Mouse (Mus musculus) stomach, embryonic 15.5 days (tissue): Measurements from ENCODE around the gene Trp73. TPM values are rescaled to one million over a fixed set of nuclear protein-coding genes. Genes with fewer than 3 reads are reported as not detected.

Source experiments
- ATAC-seq: fragments of 200-750 bp; cut with Nextera tagmentation; 2 replicates; pipeline ENCODE4 v1.8.0; 2017; ENCODE audit warnings: low read depth, moderate number of reproducible peaks, moderate TSS enrichment; ENCODE audit not compliant: insufficient read depth, low FRiP score
- H3K27ac ChIP-seq: fragments of 300-500 bp; sonication (generic); 2 replicates; pipeline ENCODE4 v1.5.1; 2015; ENCODE audit warnings: mild to moderate bottlenecking, inconsistent platforms
- H3K27me3 ChIP-seq: fragments of 300-500 bp; sonication (generic); replicated peaks from 2 replicates; pipeline ENCODE4 v1.6.1; 2015; ENCODE audit warnings: inconsistent platforms
- H3K36me3 ChIP-seq: fragments of 300-500 bp; sonication (generic); 2 replicates; pipeline ENCODE4 v1.6.1; 2015; ENCODE audit warnings: inconsistent platforms
- H3K4me1 ChIP-seq: fragments of 300-500 bp; sonication (generic); 2 replicates; pipeline ENCODE4 v1.6.1; 2015; ENCODE audit warnings: inconsistent platforms
- H3K4me2 ChIP-seq: fragments of 300-500 bp; sonication (generic); 2 replicates; pipeline ENCODE4 v1.6.1; 2015; ENCODE audit warnings: mild to moderate bottlenecking, inconsistent platforms
- H3K4me3 ChIP-seq: fragments of 300-500 bp; sonication (generic); replicated peaks from 2 replicates; pipeline ENCODE4 v1.5.1; 2015; ENCODE audit warnings: inconsistent platforms
- H3K9ac ChIP-seq: fragments of 300-500 bp; sonication (generic); 2 replicates; pipeline ENCODE4 v1.6.1; 2015; ENCODE audit warnings: inconsistent platforms
- H3K9me3 ChIP-seq: fragments of 300-500 bp; sonication (generic); 2 replicates; pipeline ENCODE4 v1.6.1; 2016; ENCODE audit warnings: inconsistent platforms
- WGBS: fragments of 180-500 bp; shearing (Covaris S2); methylation state at CpG from one replicate; pipeline ENCODE4 v1.1.7; 2015; 5-methylcytosine and 5-hydroxymethylcytosine counted together
- polyA plus RNA-seq: library from polyadenylated mRNA; unstranded; fragments of >200 nt; fragmentation: Nextera tagmentation; extraction: Ambion mirVana; gene quantifications from 2 replicates; pipeline ENCODE4 v1.2.1, GENCODE M21; 2015

Trp73 gene
- polyA plus RNA-seq, 1 experiment from 2014 or later, result 0.58 TPM

DNA sequence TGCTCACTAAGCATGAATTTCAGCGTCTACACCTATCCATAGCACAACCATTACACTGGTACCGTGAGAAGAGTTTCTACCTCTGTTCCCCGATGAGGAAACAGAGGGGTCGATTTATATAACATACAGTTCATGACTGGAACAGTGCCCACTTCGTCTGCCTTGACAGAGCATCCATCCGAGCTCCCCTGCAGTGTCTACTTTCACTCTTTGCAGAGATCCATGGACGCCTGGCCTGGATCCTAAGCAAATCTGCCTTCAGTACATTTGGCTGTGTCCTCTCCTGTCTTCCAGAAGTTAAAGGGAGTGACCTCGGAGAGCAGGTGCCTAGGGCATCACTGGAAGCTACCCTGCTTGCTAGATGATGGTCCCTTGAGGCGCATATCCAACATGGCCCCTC lies 20.8 kb downstream of the Trp73 start:
- WGBS, result 65% methylated on average over 9 of the region's 9 CpGs
- no peak overlapping the region for H3K27ac ChIP-seq
- ATAC-seq, result no peak
- H3K4me3 ChIP-seq, result no peak overlapping the region
- H3K9me3 ChIP-seq, result no peaks in the 10 kb centered on the region
- no peaks in the 10 kb centered on the region for H3K27me3 ChIP-seq
- H3K36me3 ChIP-seq, result no peaks in the 10 kb centered on the region
- peaks cover 16% of the 10 kb centered on the region; the same call in 1 of the 2 replicates for H3K4me1 ChIP-seq
- H3K4me2 ChIP-seq, result no peak overlapping the region
- no peak overlapping the region for H3K9ac ChIP-seq

DNA sequence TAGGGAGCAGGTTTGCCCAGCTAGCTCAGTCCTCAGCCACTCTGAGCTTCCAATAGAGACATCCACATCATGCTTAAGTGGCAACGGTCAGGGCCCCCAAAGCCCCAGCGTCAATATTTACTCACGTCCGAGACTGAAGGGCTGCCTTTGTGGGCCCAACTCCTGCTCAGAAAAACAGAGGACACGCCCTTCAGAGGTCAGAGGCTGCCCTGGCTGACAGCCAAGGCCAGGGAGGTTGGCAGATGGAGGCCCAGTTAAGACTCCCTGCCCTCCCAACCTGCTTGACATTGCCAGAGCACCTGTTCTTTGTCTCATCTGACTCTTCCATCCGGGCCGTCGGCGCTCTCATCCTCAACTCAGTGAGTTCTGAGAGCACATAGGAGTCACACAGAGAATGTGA lies 21.2 kb downstream of the Trp73 start:
- ATAC-seq, result peak; percentile 74
- H3K27me3 ChIP-seq, result no peaks in the 10 kb centered on the region
- H3K4me2 ChIP-seq, result no peak overlapping the region
- WGBS, result 43% methylated on average over 9 of the region's 9 CpGs
- no peak overlapping the region for H3K9ac ChIP-seq
- H3K36me3 ChIP-seq, result no peaks in the 10 kb centered on the region
- H3K9me3 ChIP-seq, result no peaks in the 10 kb centered on the region
- peaks cover 16% of the 10 kb centered on the region; the same call in 1 of the 2 replicates for H3K4me1 ChIP-seq
- no peak overlapping the region for H3K4me3 ChIP-seq
- H3K27ac ChIP-seq, result no peak overlapping the region

DNA sequence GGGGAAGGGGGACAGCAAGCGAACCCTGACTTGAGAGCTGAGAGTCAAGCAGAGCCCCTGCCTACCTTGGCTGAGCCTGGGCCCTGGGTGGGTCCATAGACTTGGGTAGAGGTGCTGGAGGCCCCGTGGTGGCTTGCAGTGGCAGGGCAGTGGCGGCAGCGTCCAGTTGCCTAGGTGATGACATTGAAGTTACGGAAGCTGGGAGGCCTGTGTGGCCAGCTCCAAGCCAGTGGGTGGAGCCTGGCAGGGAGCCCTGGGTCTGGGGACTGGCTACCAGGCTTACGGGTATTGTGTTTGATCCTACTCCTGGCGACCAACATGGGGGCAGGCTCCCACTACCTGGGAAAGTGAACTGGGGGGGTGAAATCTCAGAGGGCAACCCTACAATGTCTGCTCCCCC lies 23.6 kb downstream of the Trp73 start:
- Histone ChIP-seq H3K9me3 (no peaks in the 10 kb centered on the region), H3K27ac (no peak overlapping the region), H3K9ac (no peak overlapping the region), H3K36me3 (no peaks in the 10 kb centered on the region), H3K4me1 (peaks cover 16% of the 10 kb centered on the region; the same call in 1 of the 2 replicates), H3K27me3 (no peaks in the 10 kb centered on the region), H3K4me2 (no peak overlapping the region), H3K4me3 (no peak overlapping the region)
- 53% methylated on average over 7 of the region's 7 CpGs for WGBS
- ATAC-seq, result no peak; the same call in 1 of the 2 replicates

DNA sequence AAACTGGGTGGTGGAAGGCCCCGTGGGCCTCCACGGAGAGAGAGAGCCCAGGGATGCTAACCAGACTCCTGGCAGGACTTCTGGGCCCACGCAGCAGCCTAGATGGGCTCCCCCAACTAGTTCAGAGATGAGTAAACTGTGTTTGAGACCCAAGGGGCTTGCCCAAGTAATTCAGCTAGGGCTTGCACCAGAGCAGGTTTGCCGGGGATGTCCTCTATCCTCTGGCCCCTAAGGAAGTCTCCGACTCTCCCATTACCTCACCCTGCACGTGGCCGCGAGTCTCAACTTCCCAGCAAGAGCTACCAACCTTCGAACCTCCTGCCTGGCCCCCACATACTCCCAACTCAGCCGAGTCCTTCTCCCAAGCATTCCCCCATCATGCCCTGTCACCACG lies 30.2 kb downstream of the Trp73 start:
- Histone ChIP-seq H3K27ac (no peak overlapping the region), H3K4me3 (no peak overlapping the region), H3K27me3 (0 out of 2 replicates have a peak, but pooled peaks cover 3% of the 10 kb centered on the region), H3K4me1 (no peaks in the 10 kb centered on the region), H3K4me2 (no peak overlapping the region), H3K9me3 (no peaks in the 10 kb centered on the region), H3K36me3 (no peaks in the 10 kb centered on the region), H3K9ac (no peak overlapping the region)
- ATAC-seq, result no peak
- WGBS, result 70% methylated on average over 11 of the region's 11 CpGs

DNA sequence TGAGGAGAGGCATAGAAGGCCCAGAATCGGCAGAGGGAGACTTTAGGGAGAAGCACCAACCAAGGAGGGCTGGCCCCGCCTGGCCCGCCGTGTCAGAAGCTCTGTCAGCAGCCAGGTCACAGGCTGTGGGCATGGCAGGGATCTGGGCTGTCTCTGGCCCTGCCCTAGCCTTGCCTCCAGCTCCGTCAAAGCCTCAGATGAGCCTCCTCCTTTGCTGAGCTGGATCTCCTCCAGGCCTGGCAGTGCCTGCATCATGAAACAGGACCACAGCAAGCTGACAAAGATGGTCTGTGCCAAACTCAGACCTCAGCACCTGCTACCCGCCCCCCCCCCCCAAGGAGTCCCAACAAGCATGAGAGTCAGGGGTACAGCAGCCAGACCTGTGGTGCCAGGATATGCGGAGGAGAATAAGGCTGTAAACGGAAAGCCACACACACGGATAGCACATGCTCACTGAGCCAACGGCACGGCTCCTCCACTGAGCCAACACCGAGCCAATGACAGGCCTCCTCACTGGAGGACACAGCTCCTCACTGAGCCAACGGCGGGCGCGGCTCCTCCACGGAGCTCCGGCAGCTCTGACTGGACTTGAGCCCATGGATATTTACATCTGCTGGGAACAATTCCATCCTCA lies 30.7 kb downstream of the Trp73 start:
- WGBS, result 39% methylated on average over 18 of the region's 18 CpGs
- no peak overlapping the region for H3K4me3 ChIP-seq
- no peak overlapping the region for H3K4me2 ChIP-seq
- H3K36me3 ChIP-seq, result no peaks in the 10 kb centered on the region
- no peak overlapping the region for H3K9ac ChIP-seq
- H3K27me3 ChIP-seq, result 0 out of 2 replicates have a peak, but pooled peaks cover 7% of the 10 kb centered on the region
- H3K4me1 ChIP-seq, result no peaks in the 10 kb centered on the region
- H3K27ac ChIP-seq, result no peak overlapping the region
- ATAC-seq, result no peak
- no peaks in the 10 kb centered on the region for H3K9me3 ChIP-seq

DNA sequence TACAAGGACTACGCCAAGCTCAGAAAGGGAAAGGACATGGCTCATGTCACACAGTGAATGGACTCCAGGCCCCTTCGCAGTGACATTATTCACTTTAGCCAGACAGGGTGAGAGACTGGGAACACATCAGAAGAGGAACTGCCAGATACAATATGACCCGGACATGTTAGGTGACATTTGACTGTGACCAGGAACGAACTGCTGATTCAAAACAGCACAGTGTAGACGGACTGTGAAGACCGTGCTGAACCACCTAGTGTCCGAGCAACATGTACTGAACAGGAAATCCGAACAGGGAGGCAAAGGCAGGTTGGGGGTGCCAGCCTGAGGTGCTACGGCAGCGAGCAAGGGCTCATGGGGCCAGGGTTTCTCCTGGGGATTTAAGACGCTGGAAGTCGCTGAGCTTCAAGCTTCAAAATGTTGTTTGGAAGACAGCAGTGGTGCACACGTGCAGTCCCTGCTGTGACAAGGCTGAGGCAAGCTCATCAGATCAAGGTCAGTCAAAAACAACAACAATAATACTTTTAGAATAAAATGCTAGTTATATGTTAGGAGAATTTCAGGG lies 33.4 kb downstream of the Trp73 start:
- H3K4me2 ChIP-seq, result no peak overlapping the region
- no peak overlapping the region for H3K9ac ChIP-seq
- no peak for ATAC-seq
- WGBS, result 75% methylated on average over 13 of the region's 13 CpGs
- no peak overlapping the region for H3K4me3 ChIP-seq
- H3K9me3 ChIP-seq, result no peaks in the 10 kb centered on the region
- H3K36me3 ChIP-seq, result no peaks in the 10 kb centered on the region
- no peaks in the 10 kb centered on the region for H3K4me1 ChIP-seq
- no peak overlapping the region for H3K27ac ChIP-seq
- peaks cover 10% of the 10 kb centered on the region; the same call in 1 of the 2 replicates for H3K27me3 ChIP-seq

DNA sequence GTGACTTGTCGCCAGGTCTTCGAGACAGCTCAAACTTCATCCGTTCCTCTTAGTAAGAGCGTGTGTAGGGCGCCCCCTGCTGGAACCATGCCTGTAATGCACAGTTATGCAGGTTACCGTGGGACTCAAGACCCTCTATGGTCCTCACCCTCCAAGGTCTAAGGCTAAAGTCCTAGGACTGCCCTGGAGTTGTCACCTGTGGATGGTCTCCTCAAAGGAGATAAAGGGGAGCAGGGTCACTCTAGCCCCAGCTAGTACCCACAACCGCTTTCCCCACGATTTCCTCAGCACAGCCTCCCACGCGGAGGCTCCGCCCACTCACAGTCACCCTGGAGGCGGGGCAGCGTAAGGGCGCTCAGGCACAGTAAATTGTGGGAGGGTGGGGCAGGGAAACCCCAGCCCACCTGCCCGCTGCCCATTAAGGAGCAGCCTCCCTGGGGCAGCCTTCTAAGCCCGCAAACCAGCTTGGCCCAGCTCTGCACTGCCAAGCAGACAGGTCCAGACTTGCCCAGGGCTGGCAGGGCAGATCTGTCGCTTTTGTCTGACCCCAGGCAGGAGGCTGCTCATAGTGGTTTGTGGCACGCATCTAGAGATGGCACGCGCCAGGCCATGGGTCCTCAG lies 34.5 kb downstream of the Trp73 start:
- Histone ChIP-seq H3K27me3 (peaks cover 10% of the 10 kb centered on the region; the same call in 1 of the 2 replicates), H3K36me3 (no peaks in the 10 kb centered on the region), H3K27ac (no peak overlapping the region), H3K4me1 (no peaks in the 10 kb centered on the region), H3K9me3 (no peaks in the 10 kb centered on the region), H3K9ac (no peak overlapping the region), H3K4me2 (peak overlapping the region; percentile 44), H3K4me3 (peak overlapping the region; percentile 4; the same call in 1 of the 2 replicates)
- peak; percentile 58; the same call in 1 of the 2 replicates for ATAC-seq
- 25% methylated on average over 20 of the region's 20 CpGs for WGBS

DNA sequence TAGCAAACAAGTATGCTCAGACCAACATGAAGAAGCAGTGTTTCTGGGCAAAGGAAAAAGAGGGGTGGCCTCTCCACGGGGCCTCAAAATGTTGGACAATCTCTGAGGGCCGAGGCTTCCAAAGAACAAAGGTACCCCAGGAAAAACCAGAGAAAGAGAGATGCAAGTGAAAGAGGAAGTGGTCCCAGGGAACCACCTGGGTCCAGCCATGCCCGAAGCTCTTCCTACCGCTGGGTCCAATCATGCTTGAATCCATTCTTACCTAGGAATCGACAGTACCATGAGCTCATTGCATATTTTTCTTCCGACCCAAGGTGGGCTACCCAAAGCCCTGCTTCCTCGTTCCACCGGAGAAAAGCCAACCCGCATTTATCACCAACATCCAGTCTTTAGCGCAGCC lies 36.1 kb downstream of the Trp73 start:
- Histone ChIP-seq H3K9me3 (no peaks in the 10 kb centered on the region), H3K4me3 (no peak overlapping the region), H3K4me1 (no peaks in the 10 kb centered on the region), H3K27me3 (peaks cover 15% of the 10 kb centered on the region; the same call in 1 of the 2 replicates), H3K27ac (no peak overlapping the region), H3K9ac (no peak overlapping the region), H3K4me2 (no peak overlapping the region), H3K36me3 (no peaks in the 10 kb centered on the region)
- 81% methylated on average over 10 of the region's 10 CpGs for WGBS
- ATAC-seq, result no peak

DNA sequence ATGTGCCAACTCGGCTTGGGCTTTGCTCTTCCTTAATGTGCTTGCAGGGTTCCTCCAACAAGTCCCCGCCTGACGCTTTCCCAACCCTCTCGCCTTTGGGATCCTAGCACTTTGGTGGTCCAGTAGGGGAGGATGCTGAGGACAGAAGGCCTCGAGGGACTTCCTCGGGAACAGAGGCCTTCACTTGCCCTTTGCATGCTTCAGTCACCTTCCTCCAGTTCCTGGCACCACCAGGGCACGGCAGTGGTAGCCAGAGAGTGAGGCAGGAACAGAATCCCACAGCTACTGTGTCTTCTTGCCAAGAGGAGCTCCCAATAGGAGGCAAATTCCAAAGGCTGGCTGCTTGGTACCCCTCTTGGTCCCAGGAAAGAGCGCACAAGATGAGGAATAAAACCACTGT lies 36.6 kb downstream of the Trp73 start:
- 67% methylated on average over 8 of the region's 8 CpGs for WGBS
- H3K9ac ChIP-seq, result no peak overlapping the region
- no peak overlapping the region for H3K4me3 ChIP-seq
- no peaks in the 10 kb centered on the region for H3K9me3 ChIP-seq
- no peak overlapping the region for H3K27ac ChIP-seq
- no peaks in the 10 kb centered on the region for H3K4me1 ChIP-seq
- peaks cover 19% of the 10 kb centered on the region; the same call in 1 of the 2 replicates for H3K27me3 ChIP-seq
- no peak for ATAC-seq
- H3K36me3 ChIP-seq, result no peaks in the 10 kb centered on the region
- H3K4me2 ChIP-seq, result no peak overlapping the region

DNA sequence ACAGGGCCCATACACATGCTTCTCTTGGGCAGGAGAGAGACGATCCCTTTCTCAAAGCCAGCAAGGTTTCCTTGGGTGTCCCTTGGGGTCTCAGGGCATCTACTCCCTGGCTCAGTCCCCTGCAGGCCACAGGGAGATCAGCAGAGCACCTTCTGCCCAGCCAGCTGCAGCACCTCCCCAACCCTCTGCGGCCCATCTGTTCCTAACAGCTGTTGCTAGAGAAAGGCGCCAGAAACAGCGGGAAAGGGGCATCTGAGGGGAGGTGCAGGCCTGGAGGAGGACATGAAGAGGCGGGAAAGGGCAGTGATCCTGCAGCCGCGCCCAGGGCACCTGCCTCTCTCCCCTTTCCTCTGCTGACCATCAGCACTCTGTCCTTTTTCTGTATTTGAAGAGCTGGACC lies 40.6 kb downstream of the Trp73 start:
- Histone ChIP-seq H3K4me1 (no peaks in the 10 kb centered on the region), H3K27me3 (peaks cover 15% of the 10 kb centered on the region), H3K27ac (no peak overlapping the region), H3K9ac (no peak overlapping the region), H3K4me2 (no peak overlapping the region), H3K9me3 (no peaks in the 10 kb centered on the region), H3K36me3 (no peaks in the 10 kb centered on the region), H3K4me3 (no peak overlapping the region)
- WGBS, result 39% methylated on average over 7 of the region's 7 CpGs
- no peak for ATAC-seq

DNA sequence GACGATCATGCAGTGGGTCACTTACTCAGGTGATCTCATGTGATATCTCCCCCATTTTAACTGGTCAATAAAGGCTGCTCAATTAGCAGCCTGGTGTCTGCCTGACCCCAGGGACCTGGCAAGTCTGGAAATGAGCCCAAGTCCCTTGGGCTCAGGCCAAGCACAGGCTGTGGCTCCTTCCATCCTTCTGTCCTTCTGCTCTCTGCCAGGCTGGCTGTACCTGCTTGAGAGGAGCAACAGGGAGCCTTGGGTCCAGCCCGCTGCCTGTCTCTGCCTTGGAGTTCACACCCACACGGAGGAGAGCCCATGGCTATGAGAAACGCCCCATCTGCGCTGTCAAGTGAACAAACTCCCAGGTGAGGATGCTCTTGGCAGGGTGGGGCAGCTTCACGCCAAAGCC lies 43.9 kb downstream of the Trp73 start:
- Histone ChIP-seq H3K4me2 (no peak overlapping the region), H3K4me3 (no peak overlapping the region), H3K36me3 (no peaks in the 10 kb centered on the region), H3K27me3 (peaks cover 12% of the 10 kb centered on the region), H3K27ac (no peak overlapping the region), H3K9me3 (no peaks in the 10 kb centered on the region), H3K4me1 (no peaks in the 10 kb centered on the region), H3K9ac (no peak overlapping the region)
- WGBS, result 20% methylated on average over 6 of the region's 6 CpGs
- ATAC-seq, result no peak

DNA sequence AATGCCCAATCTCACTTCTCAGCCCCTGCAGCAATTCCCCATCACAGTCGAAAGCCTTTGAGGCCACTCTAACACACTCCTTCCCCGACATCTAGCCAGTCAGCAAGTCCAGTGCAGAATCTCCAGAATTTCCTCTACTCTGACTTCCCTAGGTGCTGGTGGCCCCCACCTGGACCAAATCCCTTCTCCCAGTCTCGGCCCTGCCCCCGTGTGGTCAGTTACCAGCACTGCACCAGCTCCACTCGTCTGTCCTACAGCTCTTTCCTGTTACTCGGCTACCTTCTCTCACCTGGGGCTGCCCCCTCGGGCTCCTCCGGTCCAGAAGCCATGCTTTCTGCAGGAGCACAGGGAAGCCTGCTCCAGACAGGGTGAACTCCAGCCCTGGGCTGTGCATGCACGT lies 46.8 kb downstream of the Trp73 start:
- Histone ChIP-seq H3K27me3 (peaks cover 3% of the 10 kb centered on the region; the same call in 1 of the 2 replicates), H3K9me3 (no peaks in the 10 kb centered on the region), H3K27ac (no peak overlapping the region), H3K36me3 (no peaks in the 10 kb centered on the region), H3K9ac (no peak overlapping the region), H3K4me2 (no peak overlapping the region), H3K4me3 (no peak overlapping the region), H3K4me1 (no peaks in the 10 kb centered on the region)
- no peak for ATAC-seq
- 22% methylated on average over 9 of the region's 9 CpGs for WGBS
